Mouse (Mus musculus): ENCODE data around the gene Mybpc1. TPM values are rescaled to one million over a fixed set of nuclear protein-coding genes. Genes with fewer than 3 reads are reported as not detected.
"Not testable (repeated sequence)": the region's sequence is repeated elsewhere in the genome, so short reads cannot be mapped to it uniquely, and the experiment has no call there.

Gene Mybpc1
- total RNA-seq, 2 experiments from 2014 or later = not detected

DNA sequence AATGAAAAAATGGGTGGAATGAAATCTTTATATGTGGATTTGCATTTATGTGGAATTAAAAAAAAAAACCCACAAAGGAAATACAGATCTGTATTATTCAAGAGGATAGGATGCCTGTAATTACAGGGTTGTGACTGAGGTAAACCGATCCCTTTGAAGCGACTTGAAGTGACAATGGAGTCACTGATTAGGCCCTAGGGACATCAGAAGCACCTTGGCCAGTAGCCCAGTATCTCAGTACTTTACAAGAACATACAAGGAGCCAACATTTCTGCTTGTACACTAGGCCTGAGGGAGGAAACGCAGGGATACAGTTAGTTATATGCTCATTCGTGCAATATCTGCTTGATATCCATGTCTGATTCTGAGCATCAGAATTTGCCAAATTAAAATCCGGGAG lies 32.8 kb downstream of the Mybpc1 start:
- no peak for ATAC-seq (replicated peaks; ENCODE audit: low FRiP score, low TSS enrichment, poor library complexity, severe bottlenecking)

DNA sequence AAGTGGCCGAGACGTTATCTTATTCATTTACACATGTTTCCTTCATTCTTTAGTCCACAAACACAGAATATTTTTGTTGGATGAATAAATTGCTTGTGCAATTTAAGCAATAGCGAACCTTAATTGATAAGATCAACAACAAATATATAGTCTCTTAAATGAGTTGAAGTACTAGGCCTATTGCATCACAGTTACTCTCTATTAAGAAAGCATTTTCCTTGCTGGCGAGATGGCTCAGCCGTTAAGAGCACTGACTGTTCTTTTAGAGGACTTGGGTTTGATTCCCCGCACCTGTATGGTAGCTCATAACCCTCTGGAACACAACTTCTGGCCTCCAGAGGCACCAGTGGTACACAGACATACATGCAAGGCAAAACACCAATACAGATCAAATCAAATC lies 47.9 kb downstream of the Mybpc1 start:
- ATAC-seq (replicated peaks; ENCODE audit: low FRiP score, low TSS enrichment, poor library complexity, severe bottlenecking) = no peak

DNA sequence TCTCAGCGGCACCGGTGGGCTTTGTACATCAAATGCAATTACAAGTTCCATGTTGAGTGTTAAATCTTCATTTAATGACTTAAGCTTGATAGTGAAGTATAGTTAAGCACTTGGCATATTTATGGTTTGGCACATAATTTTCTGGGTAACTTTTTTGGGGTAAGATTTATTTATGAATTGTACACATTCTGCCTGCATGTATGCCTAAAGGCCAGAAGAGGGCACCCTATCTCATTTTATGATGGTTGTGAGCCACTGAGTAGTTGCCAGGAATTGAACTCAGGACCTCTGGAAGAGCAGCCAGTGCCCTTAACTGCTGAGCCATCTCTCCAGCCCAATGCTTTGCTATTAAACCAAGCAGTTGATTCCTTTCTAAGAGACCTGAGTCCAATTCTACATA lies 52.2 kb downstream of the Mybpc1 start:
- ATAC-seq (replicated peaks; ENCODE audit: low FRiP score, low TSS enrichment, poor library complexity, severe bottlenecking) = no peak

DNA sequence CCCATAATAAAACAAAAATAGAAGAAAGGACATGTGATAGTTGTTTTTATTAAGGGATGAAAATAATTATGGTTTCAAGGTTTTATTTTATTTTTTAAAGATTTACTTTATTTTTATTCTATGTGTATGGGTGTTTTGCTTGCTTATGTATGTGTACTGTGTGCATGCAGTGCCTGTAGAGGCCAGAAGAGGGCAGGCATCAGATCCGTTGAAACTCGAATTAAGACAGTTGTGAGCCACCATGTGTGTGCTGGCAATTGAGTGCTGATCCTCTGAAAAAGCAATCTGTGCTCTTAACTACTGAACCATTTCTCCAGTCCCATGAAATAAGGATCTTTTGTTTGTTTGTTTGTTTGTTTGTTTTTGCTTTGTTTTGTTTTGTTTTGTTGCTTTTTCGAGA lies 54.7 kb downstream of the Mybpc1 start:
- ATAC-seq (replicated peaks; ENCODE audit: low FRiP score, low TSS enrichment, poor library complexity, severe bottlenecking) = no peak

DNA sequence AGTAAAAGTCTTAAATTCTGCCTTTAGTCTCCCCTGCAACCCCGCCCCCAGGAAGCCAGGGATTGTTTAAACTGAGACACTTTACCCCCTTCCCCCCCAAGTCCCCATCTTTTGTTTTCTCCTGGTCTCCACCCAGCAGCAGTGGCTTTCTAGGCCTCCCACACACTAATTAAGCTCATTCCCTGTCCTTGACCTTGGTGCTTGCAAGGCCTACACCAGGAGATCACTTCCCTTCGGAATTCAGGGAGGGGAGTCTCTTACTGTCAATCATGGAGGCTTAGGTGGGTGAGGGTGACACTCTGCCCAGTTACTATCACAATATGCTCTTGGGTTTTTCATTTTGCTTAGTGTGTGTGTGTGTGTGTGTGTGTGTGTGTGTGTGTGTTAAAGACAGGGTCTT lies 57.3 kb downstream of the Mybpc1 start:
- no peak for ATAC-seq (replicated peaks; ENCODE audit: low FRiP score, low TSS enrichment, poor library complexity, severe bottlenecking)

DNA sequence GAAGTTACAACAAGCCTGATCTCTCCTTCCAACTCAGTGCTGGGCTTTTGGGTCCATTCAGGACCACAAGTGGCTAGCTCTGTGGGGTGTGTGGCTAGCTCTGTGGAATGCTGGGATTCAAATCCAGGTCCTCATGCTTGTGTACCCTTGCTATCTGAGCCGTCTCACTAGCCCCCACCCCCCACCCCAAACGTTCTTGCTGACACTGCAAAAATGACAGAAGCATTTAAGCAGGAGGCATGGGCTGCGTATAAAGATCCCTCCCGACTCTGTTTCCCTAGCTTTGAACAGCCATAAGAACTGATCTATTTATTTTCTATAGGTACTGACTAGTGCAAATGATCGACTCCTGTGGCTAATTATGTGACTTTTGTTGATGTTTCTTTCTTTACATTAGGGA lies 74.3 kb downstream of the Mybpc1 start:
- no peak for ATAC-seq (replicated peaks; ENCODE audit: low FRiP score, low TSS enrichment, poor library complexity, severe bottlenecking)

DNA sequence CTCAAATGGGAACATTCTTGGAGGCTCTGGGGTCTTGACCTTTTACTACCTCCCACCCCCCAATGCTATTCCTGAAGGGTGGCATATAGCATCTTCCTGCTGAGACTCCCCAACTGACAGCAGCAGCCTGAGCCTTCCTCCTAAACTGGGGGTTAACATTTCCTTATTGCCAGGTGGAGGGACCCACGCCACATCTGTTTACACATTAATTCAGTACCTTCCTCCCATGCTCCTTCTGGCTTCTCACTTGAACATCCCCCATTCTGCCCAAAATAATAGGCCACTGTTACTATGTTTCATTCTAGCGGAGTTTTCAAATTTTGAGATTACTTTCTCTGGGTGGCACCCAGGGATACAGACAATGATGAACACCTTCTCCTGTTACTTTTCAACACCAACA lies 80.9 kb downstream of the Mybpc1 start:
- ATAC-seq (replicated peaks; ENCODE audit: low FRiP score, low TSS enrichment, poor library complexity, severe bottlenecking) = no peak

DNA sequence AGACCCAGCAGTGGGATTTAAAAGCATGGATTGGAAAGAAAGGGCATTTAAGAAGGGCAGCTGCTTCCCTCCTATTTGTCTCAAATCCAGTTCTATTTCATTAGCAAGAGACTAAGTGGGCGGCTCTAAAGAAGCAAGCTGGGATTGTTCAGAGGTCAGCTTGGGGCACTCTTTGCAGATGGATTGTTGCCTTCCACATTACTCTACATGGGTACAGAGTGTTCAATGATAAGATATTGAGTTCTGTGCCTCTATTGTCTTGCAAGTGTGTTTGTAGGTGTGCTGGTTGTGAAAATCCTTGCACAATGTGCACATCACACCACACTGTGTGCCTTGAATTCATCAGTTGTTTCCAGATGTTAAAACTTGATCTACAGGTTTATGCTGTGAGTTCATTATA lies 81.7 kb downstream of the Mybpc1 start:
- ATAC-seq (replicated peaks; ENCODE audit: low FRiP score, low TSS enrichment, poor library complexity, severe bottlenecking) = no peak

DNA sequence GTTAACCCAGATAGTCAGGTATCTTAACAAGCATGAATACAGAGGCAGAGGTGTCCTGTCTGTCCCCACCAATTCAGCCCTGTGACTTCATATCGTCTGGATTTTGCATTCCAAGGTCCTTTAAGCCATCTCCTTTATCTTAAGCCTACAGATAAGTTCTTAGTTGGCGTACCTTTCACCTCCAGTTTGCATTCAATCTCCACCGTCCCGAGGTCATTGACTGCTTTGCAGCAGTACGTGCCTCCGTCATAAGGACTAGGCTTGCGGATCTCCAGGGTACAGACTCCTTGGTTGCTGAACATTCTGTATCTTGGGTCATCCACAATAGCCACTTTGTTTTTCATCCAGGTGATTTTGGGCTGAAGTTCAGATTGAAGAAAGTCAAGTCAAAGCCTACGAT lies 82.2 kb downstream of the Mybpc1 start:
- ATAC-seq (replicated peaks; ENCODE audit: low FRiP score, low TSS enrichment, poor library complexity, severe bottlenecking) = no peak

DNA sequence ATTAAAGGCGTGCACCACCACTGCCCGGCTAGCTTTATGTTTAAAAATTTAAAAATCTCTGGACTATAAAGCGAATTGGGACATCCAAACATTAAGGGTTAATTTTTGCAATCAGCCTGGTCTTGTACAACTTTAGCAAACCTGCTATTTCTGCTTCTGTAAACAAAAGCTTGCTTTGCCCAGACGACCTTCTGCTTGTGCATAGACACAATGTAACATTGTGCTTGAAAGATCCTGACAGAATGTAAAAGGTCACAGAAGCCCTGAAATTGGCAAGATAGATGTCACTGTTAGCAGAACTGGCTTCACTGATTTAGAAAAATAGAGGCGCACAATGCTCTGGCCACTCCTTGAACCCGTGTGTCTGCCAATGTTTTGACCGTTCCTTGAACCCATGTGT lies 89.9 kb downstream of the Mybpc1 start:
- ATAC-seq (replicated peaks; ENCODE audit: low FRiP score, low TSS enrichment, poor library complexity, severe bottlenecking) = not testable (repeated sequence)

DNA sequence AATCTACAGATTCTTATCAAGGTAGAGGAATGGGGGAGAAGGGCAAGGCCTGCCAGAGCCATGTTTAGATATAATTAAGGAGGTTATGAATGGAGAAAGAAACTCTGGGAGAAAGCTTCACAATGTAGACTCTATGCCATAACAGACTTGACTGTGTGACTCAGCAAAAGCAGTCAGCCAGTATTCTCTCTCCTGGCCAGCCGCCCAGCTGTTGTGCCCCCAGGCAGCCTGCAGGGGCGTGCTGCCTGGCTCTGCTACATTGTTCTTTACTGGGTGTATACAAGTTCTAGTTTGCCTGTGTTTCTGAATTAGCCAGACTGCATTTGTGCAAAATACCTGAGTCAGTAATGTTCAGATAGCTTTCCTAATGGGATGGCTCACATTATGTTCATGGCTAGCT lies 90.5 kb downstream of the Mybpc1 start:
- ATAC-seq (replicated peaks; ENCODE audit: low FRiP score, low TSS enrichment, poor library complexity, severe bottlenecking) = peak; percentile 100

DNA sequence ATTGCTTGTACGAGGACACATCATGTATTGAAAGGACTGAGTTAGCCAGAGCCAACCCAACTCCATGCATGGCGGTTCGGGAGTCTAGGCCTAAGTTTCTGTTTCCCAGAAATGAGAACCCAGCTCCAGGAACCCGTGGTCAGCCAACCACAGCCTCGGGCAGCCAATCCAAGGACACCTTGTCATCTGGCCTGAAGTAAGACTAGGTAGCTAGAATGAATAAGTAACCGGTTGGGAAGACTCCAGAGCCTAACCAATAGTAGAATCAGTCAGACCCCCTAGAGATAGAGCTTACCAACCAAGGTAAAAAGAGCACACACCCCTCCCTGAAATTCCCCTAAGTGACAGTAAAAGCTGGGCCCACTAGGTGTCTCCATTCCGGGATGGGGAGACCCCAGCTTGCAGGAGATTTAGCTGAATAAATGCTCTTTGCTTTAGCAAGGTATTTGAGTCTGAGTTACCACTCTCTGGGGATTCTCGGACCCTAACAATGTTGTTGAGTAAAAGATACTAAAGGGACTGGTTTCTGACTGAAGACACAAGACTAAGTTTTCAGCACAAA lies 91.3 kb downstream of the Mybpc1 start:
- no peak for ATAC-seq (replicated peaks; ENCODE audit: low FRiP score, low TSS enrichment, poor library complexity, severe bottlenecking)

DNA sequence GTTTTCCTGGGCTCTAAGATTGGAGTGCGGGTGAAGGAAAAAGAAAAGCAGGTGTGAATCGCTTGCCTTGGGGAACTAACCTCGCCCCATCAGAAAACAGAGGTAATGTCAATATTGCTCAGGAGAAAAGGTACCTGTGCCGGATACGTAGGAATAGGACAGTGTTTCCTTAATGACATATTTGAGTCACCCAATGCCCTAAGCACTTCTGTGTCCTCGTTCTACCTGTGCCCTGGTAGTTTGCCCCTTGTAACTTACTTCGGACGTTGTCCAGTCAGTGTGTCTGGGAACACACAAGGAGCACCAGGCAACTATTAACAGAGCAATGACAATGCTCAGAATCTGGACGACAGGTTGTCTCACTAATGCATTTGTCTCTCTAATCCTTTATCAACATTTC lies 93.6 kb downstream of the Mybpc1 start:
- no peak for ATAC-seq (replicated peaks; ENCODE audit: low FRiP score, low TSS enrichment, poor library complexity, severe bottlenecking)

DNA sequence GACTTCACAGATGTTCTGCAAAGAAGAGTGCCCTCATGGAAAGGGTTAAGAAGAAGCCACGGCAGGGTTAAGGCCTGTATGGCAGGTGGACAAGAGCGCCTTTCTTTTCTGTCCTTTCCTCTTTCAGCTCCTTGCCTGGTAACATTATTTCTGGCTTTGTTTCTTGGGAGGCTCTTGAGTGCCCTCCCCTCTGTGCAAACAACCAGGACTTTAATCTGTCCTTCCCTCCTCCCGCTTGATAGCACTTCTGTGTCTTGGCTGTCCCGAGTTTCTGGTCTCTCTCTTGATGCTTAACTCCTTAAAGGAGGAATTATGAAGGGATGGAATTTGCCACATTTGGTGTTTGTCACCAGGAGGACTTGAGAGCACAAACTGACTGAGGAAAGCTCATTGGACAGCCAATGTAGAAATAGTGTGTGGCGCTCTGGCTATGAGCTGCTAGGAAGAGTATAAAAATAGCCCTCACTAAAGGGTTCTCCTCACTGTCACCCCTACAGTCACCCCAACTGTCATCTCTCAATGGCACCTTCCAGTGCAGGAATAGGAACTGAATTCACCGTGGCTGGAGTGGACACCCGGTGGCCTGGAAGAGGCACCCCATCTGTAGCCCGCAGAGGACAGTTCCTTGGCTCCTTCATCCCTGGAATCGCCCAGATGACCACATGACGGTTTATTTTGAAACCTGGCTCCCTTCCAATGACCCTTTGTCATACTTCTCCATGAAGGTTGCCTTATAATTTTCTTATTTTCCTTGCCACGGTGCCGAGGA lies 94.3 kb downstream of the Mybpc1 start:
- no peak for ATAC-seq (replicated peaks; ENCODE audit: low FRiP score, low TSS enrichment, poor library complexity, severe bottlenecking)

DNA sequence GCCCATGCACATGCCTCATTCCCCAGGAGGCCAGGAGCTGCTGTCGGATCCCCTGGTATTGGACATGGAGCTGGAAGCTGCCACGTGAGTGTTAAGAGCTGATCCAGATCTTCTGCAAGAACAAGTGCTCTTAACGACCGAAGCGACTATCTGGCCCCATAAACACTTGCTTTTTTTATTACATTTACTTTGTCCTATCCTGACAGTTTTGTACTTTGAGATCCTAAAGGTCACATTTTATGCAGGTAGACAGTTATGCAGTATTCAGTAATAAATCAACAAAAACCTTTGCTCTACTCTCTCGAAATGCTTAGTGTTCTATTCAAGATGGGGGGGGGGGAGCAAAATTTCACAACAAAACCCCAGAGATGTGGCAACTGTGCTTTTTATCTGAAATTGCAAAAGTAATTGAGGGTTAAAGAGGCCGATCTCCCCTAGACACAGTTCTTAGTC lies 97.2 kb downstream of the Mybpc1 start:
- ATAC-seq (replicated peaks; ENCODE audit: low FRiP score, low TSS enrichment, poor library complexity, severe bottlenecking) = no peak

DNA sequence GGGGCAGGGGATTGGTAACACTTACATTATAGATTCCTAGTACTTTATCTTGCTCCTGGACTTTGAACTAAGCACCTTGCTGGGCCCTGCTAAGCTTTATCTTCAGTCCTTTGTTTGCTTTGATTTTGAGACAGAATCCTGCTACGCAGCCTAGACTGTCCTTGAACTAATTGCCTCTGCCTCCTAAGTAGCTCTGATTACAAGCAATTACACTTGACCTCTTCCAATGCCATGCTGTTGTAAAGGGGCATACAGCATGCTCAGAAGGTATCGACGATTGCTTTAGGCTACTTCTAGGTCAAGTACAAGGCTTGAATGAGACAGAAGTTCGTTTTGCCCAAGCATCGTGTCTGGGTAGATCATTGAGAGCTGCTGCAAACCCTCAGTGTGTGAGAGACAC lies 99.7 kb downstream of the Mybpc1 start:
- ATAC-seq (replicated peaks; ENCODE audit: low FRiP score, low TSS enrichment, poor library complexity, severe bottlenecking) = no peak

DNA sequence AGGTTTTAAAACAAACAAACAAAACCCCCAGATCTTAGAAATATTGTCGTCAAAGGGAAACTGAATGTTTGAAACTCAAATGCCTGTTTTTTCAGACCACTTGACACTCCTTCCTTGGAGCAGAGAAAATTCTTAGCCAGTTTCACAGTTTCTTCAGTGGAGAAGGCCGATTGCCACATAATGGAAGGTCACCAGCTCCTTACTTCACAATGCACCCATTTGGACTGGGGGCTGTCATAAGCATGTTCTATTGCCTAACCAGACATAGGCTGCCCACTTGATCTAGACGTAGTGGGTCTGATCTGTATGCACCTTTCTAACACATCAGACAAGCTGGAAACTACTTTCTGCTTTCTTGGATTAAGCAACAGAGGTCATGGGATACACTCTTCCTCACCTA lies 100.5 kb downstream of the Mybpc1 start:
- no peak for ATAC-seq (replicated peaks; ENCODE audit: low FRiP score, low TSS enrichment, poor library complexity, severe bottlenecking)

DNA sequence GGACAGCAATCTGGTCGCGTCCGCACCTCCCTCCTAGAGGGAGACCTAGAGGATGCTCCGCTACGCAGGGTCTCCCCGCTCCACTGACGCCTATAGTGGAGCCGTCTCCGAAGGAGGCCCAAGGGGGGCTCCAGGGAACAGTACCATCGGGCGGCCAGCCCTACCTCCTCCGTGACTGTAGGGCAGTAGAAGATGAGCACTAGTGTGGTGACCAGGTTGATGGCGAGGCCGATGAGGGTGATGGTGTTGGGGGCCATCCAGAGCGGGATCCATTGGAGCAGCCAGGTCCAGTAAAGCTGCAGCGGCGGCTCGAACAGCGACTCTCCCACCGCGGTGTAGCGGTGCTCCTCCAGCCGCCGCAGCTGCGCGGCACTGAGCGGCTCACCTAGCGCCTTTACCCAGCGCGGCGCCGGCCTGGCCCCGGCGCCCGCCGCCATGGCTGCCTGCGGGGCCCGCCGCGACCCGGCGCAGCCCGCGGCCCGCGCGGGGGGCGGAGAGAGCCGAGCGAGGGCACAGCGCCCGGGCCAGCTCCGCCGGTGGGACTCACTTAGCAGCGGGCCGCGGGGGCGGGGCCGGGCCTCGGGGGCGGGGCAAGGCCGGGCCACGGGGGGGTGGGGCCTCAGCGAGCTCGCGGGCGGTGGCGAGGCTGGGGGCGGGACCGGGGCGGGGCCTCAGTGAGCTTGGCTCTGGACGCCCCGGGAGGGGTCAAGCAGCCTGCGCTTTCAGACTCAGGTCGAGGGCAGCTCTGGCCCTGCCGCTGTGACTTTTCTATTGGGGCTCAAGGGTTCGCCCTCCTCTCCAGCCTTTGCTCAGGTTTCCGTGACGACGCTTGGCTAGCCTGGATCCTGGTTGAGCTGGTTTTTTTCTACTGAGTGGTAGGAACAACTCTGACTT lies 101.3 kb downstream of the Mybpc1 start, which contains the start of gene Chpt1:
Chpt1 (minus strand) TSS at position 653 of the 894 bp plus-strand sequence.
- ATAC-seq (replicated peaks; ENCODE audit: low FRiP score, low TSS enrichment, poor library complexity, severe bottlenecking) = peak; percentile 84

DNA sequence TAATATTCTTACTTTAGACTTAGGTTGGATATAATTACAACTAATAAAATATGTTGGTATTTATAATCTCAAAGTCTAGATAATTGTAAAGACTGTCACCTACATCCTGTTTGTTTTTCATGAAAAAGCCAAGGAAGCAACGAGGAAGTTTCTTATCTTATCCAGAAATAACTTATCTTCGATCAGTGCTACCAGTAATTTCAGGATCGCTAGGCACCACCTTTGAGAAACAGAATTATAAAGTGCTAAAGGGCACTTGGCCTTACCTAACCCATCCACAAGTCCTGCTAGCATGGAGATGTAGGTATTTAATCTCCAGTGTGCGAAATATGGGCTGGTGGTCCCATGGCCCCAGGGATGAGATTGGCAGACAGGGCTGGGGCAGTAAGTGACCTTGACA lies 102.0 kb downstream of the Mybpc1 start:
- 0 out of 2 replicates have a peak, but pooled peaks have one; percentile 3 for ATAC-seq (replicated peaks; ENCODE audit: low FRiP score, low TSS enrichment, poor library complexity, severe bottlenecking)
